Mouse (Mus musculus): ENCODE measurements around the gene Tut1. TPM values are rescaled to one million over a fixed set of nuclear protein-coding genes. Genes with fewer than 3 reads are reported as not detected.

Tut1 gene
- total RNA-seq, 2 experiments from 2014 or later = 1.7 to 8.8 TPM

- 0 out of 2 replicates have a peak, but pooled peaks have one; percentile 17 for ATAC-seq (ENCODE audit: poor library complexity, severe bottlenecking)
Measured at GRCm38 (mm10) chr19:8981450-8982168, 28.0 kb downstream of the Tut1 start.

GRCm38 (mm10) chr19:8982303-8983149 is 28.9 kb downstream of the Tut1 start:
- peak; percentile 47 for ATAC-seq (ENCODE audit: poor library complexity, severe bottlenecking)

GRCm38 (mm10) chr19:8983150-8983650 is 29.6 kb downstream of the Tut1 start:
- peak; percentile 62 for ATAC-seq (ENCODE audit: poor library complexity, severe bottlenecking)

- ATAC-seq (ENCODE audit: poor library complexity, severe bottlenecking) = peak; percentile 53
Measured at GRCm38 (mm10) chr19:8984255-8984868, 30.7 kb downstream of the Tut1 start.

GRCm38 (mm10) chr19:8985891-8986290 is 32.2 kb downstream of the Tut1 start:
- no peak for ATAC-seq (ENCODE audit: poor library complexity, severe bottlenecking)

GRCm38 (mm10) chr19:8987816-8988215 is 34.2 kb downstream of the Tut1 start:
- no peak for ATAC-seq (ENCODE audit: poor library complexity, severe bottlenecking)

GRCm38 (mm10) chr19:8988346-8989065 is 34.9 kb downstream of the Tut1 start:
- no peak for ATAC-seq (ENCODE audit: poor library complexity, severe bottlenecking)

- ATAC-seq (ENCODE audit: poor library complexity, severe bottlenecking) = peak; percentile 36
Measured at GRCm38 (mm10) chr19:8989066-8989566, 35.5 kb downstream of the Tut1 start, which contains the start of gene Ahnak. Ahnak (plus strand) TSS chr19:8989284.

GRCm38 (mm10) chr19:8989567-8990431 is 36.2 kb downstream of the Tut1 start:
- ATAC-seq (ENCODE audit: poor library complexity, severe bottlenecking) = peak; percentile 32

GRCm38 (mm10) chr19:8990432-8991102 is 36.9 kb downstream of the Tut1 start:
- ATAC-seq (ENCODE audit: poor library complexity, severe bottlenecking) = no peak

GRCm38 (mm10) chr19:8991245-8991870 is 37.7 kb downstream of the Tut1 start:
- ATAC-seq (ENCODE audit: poor library complexity, severe bottlenecking) = no peak

- ATAC-seq (ENCODE audit: poor library complexity, severe bottlenecking) = no peak
Measured at GRCm38 (mm10) chr19:8991871-8992735, 38.5 kb downstream of the Tut1 start.

- peak; percentile 59 for ATAC-seq (ENCODE audit: poor library complexity, severe bottlenecking)
Measured at GRCm38 (mm10) chr19:8992769-8993624, 39.4 kb downstream of the Tut1 start.

GRCm38 (mm10) chr19:8993625-8993912 is 39.9 kb downstream of the Tut1 start:
- no peak for ATAC-seq (ENCODE audit: poor library complexity, severe bottlenecking)

- ATAC-seq (ENCODE audit: poor library complexity, severe bottlenecking) = no peak
Measured at GRCm38 (mm10) chr19:8994813-8995607, 41.4 kb downstream of the Tut1 start.

- ATAC-seq (ENCODE audit: poor library complexity, severe bottlenecking) = no peak
Measured at GRCm38 (mm10) chr19:8996601-8997000, 43.0 kb downstream of the Tut1 start.
